Mouse (Mus musculus): ENCODE measurements around the gene Abracl. TPM values are rescaled to one million over a fixed set of nuclear protein-coding genes. Genes with fewer than 3 reads are reported as not detected.

Gene Abracl
- polyA plus RNA-seq, 1 experiment, result 155 TPM

GRCm38 (mm10) chr10:18068880-18069279 lies 45.8 kb upstream of the Abracl start:
- Histone ChIP-seq H3K79me3 (ENCODE audit: low read depth) (peaks cover 82% of the 10 kb centered on the region), H3K79me2 (ENCODE audit: control insufficient read depth, insufficient read depth) (peaks cover 100% of the 10 kb centered on the region), H3K4me3 (ENCODE audit: insufficient read depth, poor library complexity, severe bottlenecking) (no peak overlapping the region), H3K27me3 (ENCODE audit: control insufficient read depth, insufficient read depth, insufficient read length) (no peaks in the 10 kb centered on the region), H3K36me3 (ENCODE audit: control insufficient read depth, insufficient read depth) (no peaks in the 10 kb centered on the region), H3ac (ENCODE audit: control insufficient read depth, insufficient read length, low read depth) (no peak overlapping the region)
- TF ChIP-seq USF1 (IDR thresholded peaks at IDR 0.05; ENCODE audit: low read depth) (no peak), CEBPB (IDR thresholded peaks at IDR 0.05; ENCODE audit: low read depth) (no peak), FOSL1 (IDR thresholded peaks at IDR 0.05; ENCODE audit: insufficient read depth, low read length, poor library complexity, severe bottlenecking) (no peak), MAX (IDR thresholded peaks at IDR 0.05) (no peak), MYOG (IDR thresholded peaks at IDR 0.05; ENCODE audit: control insufficient read depth, extremely low read depth, insufficient read length) (no peak), CTCF (IDR thresholded peaks at IDR 0.05; ENCODE audit: control insufficient read depth, insufficient read depth, insufficient read length) (no peak)

DNA sequence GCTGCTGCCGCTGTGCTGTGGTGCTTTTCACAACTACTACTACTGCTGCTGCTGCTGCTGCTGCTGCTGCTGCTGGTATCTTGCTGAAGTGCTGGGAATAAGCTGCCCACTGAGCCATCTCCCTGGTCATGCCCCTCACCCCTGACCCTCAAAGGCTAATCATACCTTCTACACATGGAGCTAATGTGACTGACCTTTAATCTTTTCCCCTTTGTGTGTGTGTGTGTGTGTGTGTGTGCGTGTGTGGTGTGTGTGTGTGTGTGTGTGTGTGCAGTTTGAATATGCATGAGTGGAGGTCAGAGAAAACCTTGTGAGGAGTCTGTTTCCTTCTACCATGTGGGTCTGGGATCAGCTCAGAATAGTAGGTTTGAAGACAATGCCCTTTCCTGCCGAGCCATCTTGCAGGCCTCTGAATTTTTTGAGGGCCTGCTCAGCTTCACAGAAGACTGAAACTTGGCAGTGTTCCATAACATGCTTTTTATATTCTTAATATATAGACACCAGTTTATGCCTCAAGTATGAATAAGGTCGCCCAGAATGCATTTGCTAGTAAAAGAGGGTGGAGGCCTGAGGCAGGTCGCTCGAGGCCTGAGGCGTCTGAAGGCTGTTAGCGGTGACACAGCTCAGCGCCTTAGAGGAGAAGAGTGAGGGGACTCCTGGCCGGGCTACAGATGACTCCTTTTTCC lies 44.8 kb upstream of the Abracl start:
- TF ChIP-seq MAX (IDR thresholded peaks at IDR 0.05) (no peak), FOSL1 (IDR thresholded peaks at IDR 0.05; ENCODE audit: insufficient read depth, low read length, poor library complexity, severe bottlenecking) (no peak), MYOG (IDR thresholded peaks at IDR 0.05; ENCODE audit: control insufficient read depth, extremely low read depth, insufficient read length) (no peak), USF1 (IDR thresholded peaks at IDR 0.05; ENCODE audit: low read depth) (no peak), CEBPB (IDR thresholded peaks at IDR 0.05; ENCODE audit: low read depth) (no peak), MYOD1 (IDR thresholded peaks at IDR 0.05; ENCODE audit: control insufficient read depth, insufficient read length, low read depth) (no peak), CTCF (IDR thresholded peaks at IDR 0.05; ENCODE audit: control insufficient read depth, insufficient read depth, insufficient read length) (no peak)
- no peak overlapping the region for H3K4me3 ChIP-seq (ENCODE audit: insufficient read depth, poor library complexity, severe bottlenecking)
- peaks cover 100% of the 10 kb centered on the region for H3K79me2 ChIP-seq (ENCODE audit: control insufficient read depth, insufficient read depth)
- H3K79me3 ChIP-seq (ENCODE audit: low read depth), result peaks cover 82% of the 10 kb centered on the region
- no peaks in the 10 kb centered on the region for H3K36me3 ChIP-seq (ENCODE audit: control insufficient read depth, insufficient read depth)
- no peak overlapping the region for H3ac ChIP-seq (ENCODE audit: control insufficient read depth, insufficient read length, low read depth)
- no peaks in the 10 kb centered on the region for H3K27me3 ChIP-seq (ENCODE audit: control insufficient read depth, insufficient read depth, insufficient read length)

GRCm38 (mm10) chr10:18066031-18066439 lies 42.9 kb upstream of the Abracl start:
- Histone ChIP-seq H3K79me3 (ENCODE audit: low read depth) (peaks cover 85% of the 10 kb centered on the region), H3K4me3 (ENCODE audit: insufficient read depth, poor library complexity, severe bottlenecking) (no peak overlapping the region), H3K36me3 (ENCODE audit: control insufficient read depth, insufficient read depth) (no peaks in the 10 kb centered on the region), H3K79me2 (ENCODE audit: control insufficient read depth, insufficient read depth) (peaks cover 100% of the 10 kb centered on the region), H3K27me3 (ENCODE audit: control insufficient read depth, insufficient read depth, insufficient read length) (no peaks in the 10 kb centered on the region), H3ac (ENCODE audit: control insufficient read depth, insufficient read length, low read depth) (no peak overlapping the region)
- TF ChIP-seq CTCF (IDR thresholded peaks at IDR 0.05; ENCODE audit: control insufficient read depth, insufficient read depth, insufficient read length) (no peak), CEBPB (IDR thresholded peaks at IDR 0.05; ENCODE audit: low read depth) (no peak), MYOD1 (IDR thresholded peaks at IDR 0.05; ENCODE audit: control insufficient read depth, insufficient read length, low read depth) (no peak), USF1 (IDR thresholded peaks at IDR 0.05; ENCODE audit: low read depth) (no peak), FOSL1 (IDR thresholded peaks at IDR 0.05; ENCODE audit: insufficient read depth, low read length, poor library complexity, severe bottlenecking) (no peak), MAX (IDR thresholded peaks at IDR 0.05) (no peak), MYOG (IDR thresholded peaks at IDR 0.05; ENCODE audit: control insufficient read depth, extremely low read depth, insufficient read length) (no peak)

DNA sequence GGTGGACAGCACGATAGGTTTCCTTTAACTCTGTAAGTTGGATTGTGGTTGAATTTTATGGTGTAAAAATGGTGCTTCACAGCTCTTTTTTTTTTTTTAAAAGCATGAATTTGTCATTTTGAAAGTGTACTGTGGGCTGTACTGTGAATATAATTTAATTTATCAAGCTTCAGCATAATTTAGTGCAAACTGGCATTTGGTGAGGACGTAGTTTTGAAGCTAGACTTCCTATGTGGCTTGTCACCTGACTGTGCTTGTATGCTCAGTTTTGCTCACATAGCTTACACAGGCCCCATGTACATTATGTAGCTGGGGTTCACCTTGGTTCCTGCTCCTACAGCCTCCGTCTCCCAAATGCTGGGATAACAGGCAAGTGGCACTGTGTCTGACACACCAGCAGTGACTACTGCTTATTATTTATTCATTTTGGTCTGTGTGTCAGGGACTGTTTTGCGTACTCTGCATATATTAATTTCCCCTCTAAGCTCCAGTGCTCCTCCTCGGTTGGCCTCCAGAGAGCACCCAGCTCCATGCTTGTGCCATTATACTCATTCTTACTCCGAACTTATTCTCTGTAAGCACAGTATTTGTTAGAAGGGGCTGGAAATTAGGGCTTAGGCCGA lies 41.6 kb upstream of the Abracl start:
- TF ChIP-seq MAX (IDR thresholded peaks at IDR 0.05), result no peak
- TF ChIP-seq MYOG (IDR thresholded peaks at IDR 0.05; ENCODE audit: control insufficient read depth, extremely low read depth, insufficient read length), result no peak
- TF ChIP-seq CEBPB (IDR thresholded peaks at IDR 0.05; ENCODE audit: low read depth), result no peak
- TF ChIP-seq CTCF (IDR thresholded peaks at IDR 0.05; ENCODE audit: control insufficient read depth, insufficient read depth, insufficient read length), result no peak
- TF ChIP-seq MYOD1 (IDR thresholded peaks at IDR 0.05; ENCODE audit: control insufficient read depth, insufficient read length, low read depth), result no peak
- TF ChIP-seq USF1 (IDR thresholded peaks at IDR 0.05; ENCODE audit: low read depth), result no peak
- no peak for TF ChIP-seq FOSL1 (IDR thresholded peaks at IDR 0.05; ENCODE audit: insufficient read depth, low read length, poor library complexity, severe bottlenecking)
- Histone ChIP-seq H3ac (ENCODE audit: control insufficient read depth, insufficient read length, low read depth) (no peak overlapping the region), H3K27me3 (ENCODE audit: control insufficient read depth, insufficient read depth, insufficient read length) (no peaks in the 10 kb centered on the region), H3K36me3 (ENCODE audit: control insufficient read depth, insufficient read depth) (peaks cover under 1% of the 10 kb centered on the region), H3K79me3 (ENCODE audit: low read depth) (peaks cover 85% of the 10 kb centered on the region), H3K4me3 (ENCODE audit: insufficient read depth, poor library complexity, severe bottlenecking) (no peak overlapping the region), H3K79me2 (ENCODE audit: control insufficient read depth, insufficient read depth) (peaks cover 100% of the 10 kb centered on the region)

GRCm38 (mm10) chr10:18061533-18061932 lies 38.4 kb upstream of the Abracl start:
- Histone ChIP-seq H3ac (ENCODE audit: control insufficient read depth, insufficient read length, low read depth) (no peak overlapping the region), H3K36me3 (ENCODE audit: control insufficient read depth, insufficient read depth) (peaks cover 8% of the 10 kb centered on the region), H3K4me3 (ENCODE audit: insufficient read depth, poor library complexity, severe bottlenecking) (no peak overlapping the region), H3K27me3 (ENCODE audit: control insufficient read depth, insufficient read depth, insufficient read length) (no peaks in the 10 kb centered on the region), H3K79me3 (ENCODE audit: low read depth) (peaks cover 90% of the 10 kb centered on the region), H3K79me2 (ENCODE audit: control insufficient read depth, insufficient read depth) (peaks cover 100% of the 10 kb centered on the region)
- TF ChIP-seq USF1 (IDR thresholded peaks at IDR 0.05; ENCODE audit: low read depth), result no peak
- TF ChIP-seq CTCF (IDR thresholded peaks at IDR 0.05; ENCODE audit: control insufficient read depth, insufficient read depth, insufficient read length), result no peak
- no peak for TF ChIP-seq MYOD1 (IDR thresholded peaks at IDR 0.05; ENCODE audit: control insufficient read depth, insufficient read length, low read depth)
- no peak for TF ChIP-seq CEBPB (IDR thresholded peaks at IDR 0.05; ENCODE audit: low read depth)
- no peak for TF ChIP-seq FOSL1 (IDR thresholded peaks at IDR 0.05; ENCODE audit: insufficient read depth, low read length, poor library complexity, severe bottlenecking)
- no peak for TF ChIP-seq MAX (IDR thresholded peaks at IDR 0.05)
- TF ChIP-seq MYOG (IDR thresholded peaks at IDR 0.05; ENCODE audit: control insufficient read depth, extremely low read depth, insufficient read length), result no peak
